Mouse (Mus musculus) neural tube, embryonic 14.5 days (tissue): ENCODE results near the gene Tmem199. TPM values are rescaled to one million over a fixed set of nuclear protein-coding genes. Genes with fewer than 3 reads are reported as not detected.

Experiments
- ATAC-seq: fragments of 200-750 bp; cut with Nextera tagmentation; 2 replicates; pipeline ENCODE4 v1.8.0; 2017; ENCODE audit warnings: low read depth, mild to moderate bottlenecking, moderate TSS enrichment, moderate library complexity
- H3K27ac ChIP-seq: fragments of 300-500 bp; sonication (generic); 2 replicates; pipeline ENCODE4 v1.5.1; 2014; ENCODE audit warnings: low read depth, mild to moderate bottlenecking, control low read depth, low read length, moderate library complexity, mixed read lengths
- H3K27me3 ChIP-seq: fragments of 300-500 bp; sonication (generic); 2 replicates; pipeline ENCODE4 v1.6.1; 2014; ENCODE audit warnings: low read length; ENCODE audit not compliant: control insufficient read depth, insufficient read depth
- H3K36me3 ChIP-seq: fragments of 300-500 bp; sonication (generic); 2 replicates; pipeline ENCODE4 v1.6.1; 2014; ENCODE audit warnings: low read length, mixed read lengths; ENCODE audit not compliant: control insufficient read depth, insufficient read depth
- H3K4me1 ChIP-seq: fragments of 300-500 bp; sonication (generic); 2 replicates; pipeline ENCODE4 v1.6.1; 2014; ENCODE audit warnings: low read length; ENCODE audit not compliant: control insufficient read depth, insufficient read depth
- H3K4me2 ChIP-seq: fragments of 300-500 bp; sonication (generic); 2 replicates; pipeline ENCODE4 v1.6.1; 2014; ENCODE audit warnings: mild to moderate bottlenecking, low read depth, low read length, control low read depth
- H3K4me3 ChIP-seq: fragments of 300-500 bp; sonication (generic); 2 replicates; pipeline ENCODE4 v1.5.1; 2014; ENCODE audit warnings: low read depth, low read length, control low read depth, mixed read lengths
- H3K9ac ChIP-seq: fragments of 300-500 bp; sonication (generic); replicated peaks from 2 replicates; pipeline ENCODE4 v1.6.1; 2014; ENCODE audit warnings: low read depth, mild to moderate bottlenecking, control low read depth, low read length, mixed read lengths
- H3K9me3 ChIP-seq: fragments of 300-500 bp; sonication (generic); 2 replicates; pipeline ENCODE4 v1.6.1; 2016; ENCODE audit warnings: low read length; ENCODE audit not compliant: control insufficient read depth
- WGBS: fragments of 180-500 bp; shearing (Covaris S2); extraction: QIAGEN DNeasy Blood & Tissue Kit; methylation state at CpG from one replicate; pipeline ENCODE4 v1.1.7; 2014; 5-methylcytosine and 5-hydroxymethylcytosine counted together
- polyA plus RNA-seq: library from polyadenylated mRNA; unstranded; fragments of >200 nt; fragmentation: Nextera tagmentation; extraction: Ambion mirVana; gene quantifications from 2 replicates; pipeline ENCODE4 v1.2.1, GENCODE M21; 2014

Tmem199 gene
- polyA plus RNA-seq, 1 experiment from 2014 or later: 108 TPM

GRCm38 (mm10) chr11:78515549-78516325 is 3.8 kb upstream of the Tmem199 start:
- Histone ChIP-seq H3K27me3 (no peaks in the 10 kb centered on the region), H3K4me1 (peaks cover 13% of the 10 kb centered on the region), H3K9me3 (no peaks in the 10 kb centered on the region), H3K36me3 (peaks cover 31% of the 10 kb centered on the region), H3K9ac (no peak overlapping the region), H3K4me3 (no peak overlapping the region), H3K4me2 (no peak overlapping the region), H3K27ac (no peak overlapping the region)
- no peak for ATAC-seq
- WGBS: 68% methylated on average over 2 of the region's 2 CpGs

- H3K27me3 ChIP-seq: no peaks in the 10 kb centered on the region
- H3K9ac ChIP-seq: peak overlapping the region; percentile 86; the same call in 1 of the 2 replicates
- peaks cover 25% of the 10 kb centered on the region for H3K36me3 ChIP-seq
- H3K4me1 ChIP-seq: peaks cover 13% of the 10 kb centered on the region
- no peak overlapping the region for H3K27ac ChIP-seq
- 78% methylated on average over 3 of the region's 3 CpGs for WGBS
- H3K9me3 ChIP-seq: no peaks in the 10 kb centered on the region
- no peak for ATAC-seq
- H3K4me2 ChIP-seq: peak overlapping the region; percentile 97
- H3K4me3 ChIP-seq: peak overlapping the region; percentile 97
Measured at GRCm38 (mm10) chr11:78513106-78513790, 1.3 kb upstream of the Tmem199 start.

DNA sequence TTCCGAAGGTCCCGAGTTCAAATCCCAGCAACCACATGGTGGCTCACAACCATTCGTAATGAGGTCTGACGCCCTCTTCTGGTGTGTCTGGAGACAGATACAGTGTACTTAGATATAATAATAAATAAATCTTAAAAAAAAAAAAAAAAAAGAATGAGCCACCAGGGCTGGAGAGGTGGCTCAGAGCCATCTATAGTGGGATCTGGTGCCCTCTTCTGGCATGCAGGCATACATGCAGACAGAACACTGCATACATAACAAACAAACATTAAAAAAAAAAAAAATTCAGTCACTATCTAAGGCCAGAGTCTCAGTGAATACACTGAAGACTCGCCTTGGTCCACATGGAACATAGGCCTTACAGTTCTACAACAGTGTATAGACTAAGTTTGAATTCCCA is 2.8 kb downstream of the Tmem199 start:
- Histone ChIP-seq H3K9me3 (no peaks in the 10 kb centered on the region), H3K4me1 (peaks cover 13% of the 10 kb centered on the region), H3K4me2 (no peak overlapping the region), H3K4me3 (no peak overlapping the region), H3K36me3 (peaks cover 14% of the 10 kb centered on the region), H3K27me3 (no peaks in the 10 kb centered on the region), H3K27ac (no peak overlapping the region), H3K9ac (no peak overlapping the region)
- ATAC-seq: no peak
- 86% methylated on average over 5 of the region's 5 CpGs for WGBS

DNA sequence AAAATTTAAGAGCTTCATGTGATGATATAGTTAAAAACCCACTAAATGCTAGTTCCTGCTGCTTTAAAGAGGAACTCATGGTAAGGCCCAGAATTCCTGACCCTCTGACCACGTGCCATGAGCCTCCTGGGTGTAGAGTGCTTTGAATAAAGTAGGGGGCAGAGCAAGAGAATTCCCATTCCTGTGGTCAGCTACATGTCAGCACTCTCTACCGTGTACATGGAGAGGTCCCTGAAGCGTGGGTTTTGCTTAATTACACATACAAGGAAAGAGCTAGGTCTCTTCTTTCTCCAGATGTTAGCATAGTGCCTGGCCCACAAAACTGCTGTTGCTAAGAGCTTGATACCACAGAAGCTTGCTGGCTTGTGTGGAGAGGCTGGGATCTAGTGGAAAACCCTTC is 6.5 kb downstream of the Tmem199 start:
- Histone ChIP-seq H3K4me2 (no peak overlapping the region), H3K4me3 (no peak overlapping the region), H3K27me3 (no peaks in the 10 kb centered on the region), H3K36me3 (peaks cover 14% of the 10 kb centered on the region), H3K9ac (no peak overlapping the region), H3K27ac (no peak overlapping the region), H3K4me1 (no peaks in the 10 kb centered on the region), H3K9me3 (no peaks in the 10 kb centered on the region)
- no peak for ATAC-seq
- WGBS: 86% methylated on average over 3 of the region's 3 CpGs

DNA sequence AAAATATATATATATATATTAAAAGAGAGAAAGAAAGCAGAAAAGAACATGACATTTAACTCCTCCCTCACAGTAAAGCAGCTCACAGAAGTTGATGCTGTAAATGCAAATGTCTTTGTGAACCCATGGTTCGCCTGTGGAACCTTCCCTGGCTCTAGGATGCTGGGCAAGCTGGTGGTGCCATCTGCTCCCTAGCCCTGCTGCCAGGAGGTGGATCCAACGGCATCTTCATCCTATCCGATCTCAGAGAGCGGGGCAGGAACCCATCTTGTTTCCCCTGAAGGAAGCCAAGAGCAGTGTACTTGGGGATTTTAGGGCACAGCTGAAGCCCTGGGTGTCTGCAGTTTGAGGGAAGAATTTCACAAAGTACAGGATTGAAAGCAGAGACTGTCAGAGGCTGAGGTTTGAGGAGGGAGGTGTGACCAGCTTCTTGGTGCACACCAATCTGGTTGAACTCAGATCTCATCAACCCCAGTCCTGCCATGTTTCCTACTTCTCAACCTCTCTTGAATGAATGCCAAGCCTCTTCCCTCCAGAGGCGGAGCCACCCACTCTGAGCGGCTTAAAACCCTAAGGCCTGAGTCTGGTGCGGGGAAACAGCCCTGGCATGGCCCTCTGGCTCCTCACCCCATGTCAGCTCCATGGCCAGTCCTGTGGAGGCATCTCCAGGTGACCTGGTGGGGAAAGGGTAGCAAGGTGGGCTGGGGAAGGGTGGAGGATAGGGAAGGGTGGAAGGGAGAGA is 8.9 kb downstream of the Tmem199 start, which contains the start of gene Sebox:
Gene Sebox, plus strand, starts transcription at position 539 of the 742 bp plus-strand sequence.
- no peaks in the 10 kb centered on the region for H3K27me3 ChIP-seq
- ATAC-seq: no peak
- H3K9me3 ChIP-seq: no peaks in the 10 kb centered on the region
- peaks cover 4% of the 10 kb centered on the region; the same call in 1 of the 2 replicates for H3K4me1 ChIP-seq
- no peak within 1 kb of the TSS for H3K4me3 ChIP-seq
- WGBS: 69% methylated on average over 7 of the region's 7 CpGs
- no peak within 1 kb of the TSS for H3K4me2 ChIP-seq
- no peak within 1 kb of the TSS for H3K27ac ChIP-seq
- no peak within 1 kb of the TSS for H3K9ac ChIP-seq
- H3K36me3 ChIP-seq: peaks cover 5% of the 10 kb centered on the region; the same call in 1 of the 2 replicates

GRCm38 (mm10) chr11:78501529-78501928 is 10.4 kb downstream of the Tmem199 start:
- Histone ChIP-seq H3K4me3 (no peak overlapping the region), H3K4me2 (no peak overlapping the region), H3K36me3 (peaks cover 3% of the 10 kb centered on the region; the same call in 1 of the 2 replicates), H3K9me3 (no peaks in the 10 kb centered on the region), H3K27ac (no peak overlapping the region), H3K9ac (no peak overlapping the region), H3K27me3 (no peaks in the 10 kb centered on the region), H3K4me1 (peaks cover 6% of the 10 kb centered on the region; the same call in 1 of the 2 replicates)
- 80% methylated on average over 20 of the region's 20 CpGs for WGBS
- ATAC-seq: no peak

DNA sequence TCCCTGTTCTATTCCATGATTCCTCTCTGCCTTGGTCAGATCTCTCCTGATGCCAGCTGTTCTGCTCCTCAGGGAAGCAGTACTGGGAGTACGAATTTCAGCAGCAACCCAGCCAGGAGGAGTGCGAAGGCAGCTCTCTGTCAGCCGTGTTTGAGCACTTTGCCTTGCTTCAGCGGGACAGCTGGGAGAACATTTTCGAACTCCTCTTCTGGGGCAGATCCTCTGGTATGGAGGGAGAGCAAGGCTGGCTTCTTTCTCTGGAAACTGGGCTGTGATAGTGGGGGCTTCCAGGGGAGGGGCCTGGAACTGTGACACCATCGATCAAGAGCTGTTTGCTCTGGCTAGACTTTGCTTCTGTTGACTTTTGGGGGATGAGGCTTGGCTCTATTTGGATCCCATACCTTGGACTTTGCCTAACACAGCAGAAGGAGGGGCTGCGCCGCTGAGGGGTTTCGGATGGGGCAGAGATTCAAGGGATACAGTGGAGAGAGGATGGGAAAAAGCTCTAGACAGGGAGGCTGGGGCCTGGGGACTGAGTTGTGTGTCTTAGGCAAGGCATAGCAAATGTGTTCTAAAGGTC is 11.3 kb downstream of the Tmem199 start:
- ATAC-seq: no peak
- Histone ChIP-seq H3K36me3 (no peaks in the 10 kb centered on the region), H3K9me3 (no peaks in the 10 kb centered on the region), H3K27me3 (no peaks in the 10 kb centered on the region), H3K27ac (no peak overlapping the region), H3K4me3 (no peak overlapping the region), H3K9ac (no peak overlapping the region), H3K4me2 (no peak overlapping the region), H3K4me1 (peaks cover 13% of the 10 kb centered on the region)
- 84% methylated on average over 9 of the region's 9 CpGs for WGBS

- no peak for ATAC-seq
- H3K9ac ChIP-seq: no peak overlapping the region
- H3K27me3 ChIP-seq: no peaks in the 10 kb centered on the region
- peaks cover 15% of the 10 kb centered on the region for H3K4me1 ChIP-seq
- no peak overlapping the region for H3K27ac ChIP-seq
- H3K4me3 ChIP-seq: no peak overlapping the region
- H3K4me2 ChIP-seq: no peak overlapping the region
- 55% methylated on average over 16 of the region's 16 CpGs for WGBS
- H3K9me3 ChIP-seq: no peaks in the 10 kb centered on the region
- H3K36me3 ChIP-seq: no peaks in the 10 kb centered on the region
Measured at GRCm38 (mm10) chr11:78499543-78499942, 12.4 kb downstream of the Tmem199 start.
